In the genomic region with DNA sequence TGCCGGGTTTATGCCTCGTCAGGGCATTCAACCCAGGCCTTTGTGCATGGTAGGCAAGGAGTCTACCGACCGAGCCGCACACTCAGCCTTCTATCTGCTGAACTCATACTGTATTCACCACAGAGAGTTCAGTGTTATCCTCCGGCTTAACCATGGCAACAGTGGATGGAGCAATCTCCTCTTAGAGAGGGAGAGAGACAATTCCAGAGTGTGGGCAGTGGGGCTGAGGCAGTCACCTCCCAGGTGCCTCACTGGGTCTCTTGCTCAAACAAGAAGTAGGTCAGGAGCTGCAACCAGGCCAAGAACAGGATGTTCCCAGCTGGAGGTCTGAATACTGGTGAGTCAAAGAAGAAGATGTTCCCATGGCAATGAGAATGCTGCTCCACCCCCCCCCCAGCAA, we compare ENCODE assay signal across 12 mouse cellular contexts. TPM values are rescaled to one million over a fixed set of nuclear protein-coding genes. Genes with fewer than 3 reads are reported as not detected.
DNase-seq lines count a peak whose midpoint lies in the region; ATAC-seq lines count a peak whose summit lies in the region.
"Had no signal": no experiment of that assay in that cellular context is flagged by ENCODE, and none has a peak within 500 bp of the region (broad histone marks: within the 10 kb centered on the region; RNA-seq: fewer than 3 reads in every experiment).

No protein-coding gene starts in this region.

- no peak overlapping the region for H3K27ac ChIP-seq in kidney, embryonic 15.5 days
- H3K27ac ChIP-seq: embryonic facial prominence, embryonic 13.5 days; heart, adult 2 months; intestine, embryonic 15.5 days; limb, embryonic 15.5 days had no signal

- intact Hi-C loops in left cerebral cortex, postnatal 25 days (cut with DNase I) = no loop called here

- no peaks in the 10 kb centered on the region for H3K9me3 ChIP-seq in kidney, embryonic 15.5 days (replicated peaks)
- H3K9me3 ChIP-seq: embryonic facial prominence, embryonic 13.5 days; intestine, embryonic 15.5 days; limb, embryonic 15.5 days had no signal

- H3K4me1 ChIP-seq in kidney, embryonic 15.5 days = peaks cover 22% of the 10 kb centered on the region

- ATAC-seq in cerebellum, adult (ENCODE audit: insufficient number of reproducible peaks, low FRiP score, low TSS enrichment) = 0 out of 2 replicates have a peak, but pooled peaks have one; percentile 14
- no peak for ATAC-seq in kidney, embryonic 15.5 days (replicated peaks; ENCODE audit: low FRiP score)
- ATAC-seq: intestine, embryonic 15.5 days had no signal

- 92% methylated on average over 6 of the region's 6 CpGs for WGBS in kidney, embryonic 15.5 days

- H3K4me2 ChIP-seq in kidney, embryonic 15.5 days = no peak overlapping the region
- H3K4me2 ChIP-seq: embryonic facial prominence, embryonic 13.5 days; intestine, embryonic 15.5 days; limb, embryonic 15.5 days had no signal

- no peak overlapping the region for H3K4me3 ChIP-seq in kidney, embryonic 15.5 days (replicated peaks)
- H3K4me3 ChIP-seq: embryonic facial prominence, embryonic 13.5 days; heart, adult 2 months; intestine, embryonic 15.5 days; limb, embryonic 15.5 days had no signal

- H3K9ac ChIP-seq in kidney, embryonic 15.5 days = no peak overlapping the region
- H3K9ac ChIP-seq: embryonic facial prominence, embryonic 13.5 days; intestine, embryonic 15.5 days; limb, embryonic 15.5 days had no signal

- no peak for DNase-seq in cerebellum, postnatal 4 days (ENCODE audit: low spot score in 2 of 2)
- DNase-seq in lung, postnatal 14 days = peak; percentile 18
- no peak for DNase-seq in lung, postnatal 4 days
- DNase-seq in cerebellum, adult 11-12 months = peak; percentile 72
- DNase-seq in left cerebral cortex, postnatal 25 days (ENCODE audit: low spot score in 2 of 2) = peak; percentile 48 to 71
- DNase-seq in adrenal gland, adult 8-10 months = no peak
- DNase-seq: heart, adult 2 months had no signal

- H3K36me3 ChIP-seq in kidney, embryonic 15.5 days = no peaks in the 10 kb centered on the region
- H3K36me3 ChIP-seq: embryonic facial prominence, embryonic 13.5 days; intestine, embryonic 15.5 days; limb, embryonic 15.5 days had no signal

- H3K27me3 ChIP-seq in kidney, embryonic 15.5 days = 0 out of 2 replicates have a peak, but pooled peaks cover 2% of the 10 kb centered on the region
- H3K27me3 ChIP-seq: embryonic facial prominence, embryonic 13.5 days; intestine, embryonic 15.5 days; limb, embryonic 15.5 days had no signal

RNA-seq across cellular contexts. Expression of a gene that starts 56.8 kb away (rescaled TPM):
- 100 to 1,000 TPM; 153 to 155 TPM for total RNA-seq in left cerebral cortex, postnatal 25 days (2021)
- 0.98 and 1.9 TPM in 2 replicates for polyA plus RNA-seq in kidney, embryonic 15.5 days (2015; fragmentation: Nextera tagmentation; extraction: Ambion mirVana)
- 1 to 10 TPM; 1.5 to 3.0 (median 2.2) TPM for total RNA-seq in adrenal gland, adult 8-10 months (2022)

Comparison
In these comparisons a context has a peak if more than half of its experiments do, and no peak if none do; other contexts are left out.
1. DNase-seq: peak in lung, postnatal 14 days (single experiment), cerebellum, adult 11-12 months (single experiment) and left cerebral cortex, postnatal 25 days (2 of 2); none in cerebellum, postnatal 4 days (0 of 2), lung, postnatal 4 days (0 of 2) and adrenal gland, adult 8-10 months (single experiment).
2. RNA of a gene that starts 56.8 kb away (total RNA-seq): 153 to 155 TPM in left cerebral cortex, postnatal 25 days; 1.5 to 3.0 TPM in adrenal gland, adult 8-10 months; every median in the first group is over 10 times any median in the second.